Mouse (Mus musculus): ENCODE data around the gene Usp37. TPM values are rescaled to one million over a fixed set of nuclear protein-coding genes. Genes with fewer than 3 reads are reported as not detected.
A peak's percentile ranks its signal among the peaks of the same experiment; 100 is the strongest.

The Usp37 gene
- total RNA-seq (2014; rRNA removed), result 5.3 and 8.8 TPM in 2 replicates
- 1.0 and 1.4 TPM in 2 replicates for polyA plus RNA-seq (2012; rRNA removed)

- TF ChIP-seq POLR2A (IDR thresholded peaks at IDR 0.05; ENCODE audit: extremely low read depth, insufficient read depth, low read length), result no peak
- TF ChIP-seq CTCF (IDR thresholded peaks at IDR 0.05; ENCODE audit: low read depth, low read length), result no peak
These were observed at the start of gene Usp37 for GRCm38 (mm10) chr1:74544184-74544583. Usp37 (minus strand) TSS chr1:74544284.

GRCm38 (mm10) chr1:74587773-74588445 is 43.8 kb upstream of the Usp37 start, which contains the start of the genes Zfp142 and Bcs1l:
Zfp142 (minus strand) TSS chr1:74588246.
Bcs1l (plus strand) TSS chr1:74588289.
- TF ChIP-seq CTCF (IDR thresholded peaks at IDR 0.05; ENCODE audit: low read depth, low read length) (no peak), POLR2A (IDR thresholded peaks at IDR 0.05; ENCODE audit: extremely low read depth, insufficient read depth, low read length) (0 out of 2 replicates have a peak, but pooled peaks have one; percentile 24)
- H3K4me1 ChIP-seq (ENCODE audit: control insufficient read depth, insufficient read depth, low read length), result peaks cover 5% of the 10 kb centered on the region
- H3K79me2 ChIP-seq (ENCODE audit: control insufficient read depth, insufficient read depth, low read length), result no peaks in the 10 kb centered on the region; the same call in 1 of the 2 replicates
- DNase-seq (ENCODE audit: extremely low read depth, low read depth, low spot score), result peak; percentile 96
- peak within 1 kb of the TSS; percentile 82 for H3K9ac ChIP-seq (ENCODE audit: low read depth, low read length)
- under 1% methylated on average over 48 of the region's 48 CpGs for WGBS
- no peaks in the 10 kb centered on the region for H3K27me3 ChIP-seq (ENCODE audit: control insufficient read depth, insufficient read depth, low read length)
- H3K27ac ChIP-seq (replicated peaks; ENCODE audit: insufficient read depth, low read depth, low read length), result peak within 1 kb of the TSS; percentile 60
- H3K4me3 ChIP-seq (ENCODE audit: insufficient read depth, low read depth, low read length), result peak within 1 kb of the TSS; percentile 85
- peaks cover 10% of the 10 kb centered on the region for H3K36me3 ChIP-seq (ENCODE audit: control insufficient read depth, insufficient read depth, low read length)

More at GRCm38 (mm10) chr1:74544184-74544583, at the start of gene Usp37:
- WGBS, result 88% methylated on average over 4 of the region's 4 CpGs
- no peak for DNase-seq (ENCODE audit: extremely low read depth, low read depth, low spot score)
- Histone ChIP-seq H3K27me3 (ENCODE audit: control insufficient read depth, insufficient read depth, low read length) (no peaks in the 10 kb centered on the region), H3K79me2 (ENCODE audit: control insufficient read depth, insufficient read depth, low read length) (no peaks in the 10 kb centered on the region), H3K4me3 (ENCODE audit: insufficient read depth, low read depth, low read length) (no peak within 1 kb of the TSS), H3K36me3 (ENCODE audit: control insufficient read depth, insufficient read depth, low read length) (no peaks in the 10 kb centered on the region), H3K4me1 (ENCODE audit: control insufficient read depth, insufficient read depth, low read length) (no peaks in the 10 kb centered on the region), H3K27ac (replicated peaks; ENCODE audit: insufficient read depth, low read depth, low read length) (no peak within 1 kb of the TSS), H3K9ac (ENCODE audit: low read depth, low read length) (no peak within 1 kb of the TSS)

- Histone ChIP-seq H3K27me3 (ENCODE audit: control insufficient read depth, insufficient read depth, low read length) (no peaks in the 10 kb centered on the region), H3K4me3 (ENCODE audit: insufficient read depth, low read depth, low read length) (peak overlapping the region; percentile 77), H3K27ac (replicated peaks; ENCODE audit: insufficient read depth, low read depth, low read length) (peak overlapping the region; percentile 46), H3K9ac (ENCODE audit: low read depth, low read length) (peak overlapping the region; percentile 57), H3K36me3 (ENCODE audit: control insufficient read depth, insufficient read depth, low read length) (peaks cover 13% of the 10 kb centered on the region), H3K4me1 (ENCODE audit: control insufficient read depth, insufficient read depth, low read length) (peaks cover 5% of the 10 kb centered on the region), H3K79me2 (ENCODE audit: control insufficient read depth, insufficient read depth, low read length) (no peaks in the 10 kb centered on the region; the same call in 1 of the 2 replicates)
- whole genome bisulfite sequencing, result under 1% methylated on average over 24 of the region's 24 CpGs
- TF ChIP-seq CTCF (IDR thresholded peaks at IDR 0.05; ENCODE audit: low read depth, low read length), result no peak
- no peak for TF ChIP-seq POLR2A (IDR thresholded peaks at IDR 0.05; ENCODE audit: extremely low read depth, insufficient read depth, low read length)
- no peak for DNase-seq (ENCODE audit: extremely low read depth, low read depth, low spot score)
These were observed 43.2 kb upstream of the Usp37 start for GRCm38 (mm10) chr1:74587233-74587772.

- WGBS, result 95% methylated on average over 3 of the region's 3 CpGs
- no peak overlapping the region for H3K9ac ChIP-seq (ENCODE audit: low read depth, low read length)
- peaks cover 15% of the 10 kb centered on the region for H3K36me3 ChIP-seq (ENCODE audit: control insufficient read depth, insufficient read depth, low read length)
- no peak for TF ChIP-seq CTCF (IDR thresholded peaks at IDR 0.05; ENCODE audit: low read depth, low read length)
- no peak for TF ChIP-seq POLR2A (IDR thresholded peaks at IDR 0.05; ENCODE audit: extremely low read depth, insufficient read depth, low read length)
- no peak overlapping the region for H3K4me3 ChIP-seq (ENCODE audit: insufficient read depth, low read depth, low read length)
- no peaks in the 10 kb centered on the region for H3K27me3 ChIP-seq (ENCODE audit: control insufficient read depth, insufficient read depth, low read length)
- no peak overlapping the region for H3K27ac ChIP-seq (replicated peaks; ENCODE audit: insufficient read depth, low read depth, low read length)
- no peak for DNase-seq (ENCODE audit: extremely low read depth, low read depth, low spot score)
- H3K79me2 ChIP-seq (ENCODE audit: control insufficient read depth, insufficient read depth, low read length), result no peaks in the 10 kb centered on the region; the same call in 1 of the 2 replicates
- peaks cover 5% of the 10 kb centered on the region for H3K4me1 ChIP-seq (ENCODE audit: control insufficient read depth, insufficient read depth, low read length)
These were observed 40.7 kb upstream of the Usp37 start for GRCm38 (mm10) chr1:74584616-74585398.

GRCm38 (mm10) chr1:74582621-74583020 is 38.5 kb upstream of the Usp37 start:
- Histone ChIP-seq H3K4me3 (ENCODE audit: insufficient read depth, low read depth, low read length) (no peak overlapping the region), H3K4me1 (ENCODE audit: control insufficient read depth, insufficient read depth, low read length) (no peaks in the 10 kb centered on the region)
- no peak for TF ChIP-seq POLR2A (IDR thresholded peaks at IDR 0.05; ENCODE audit: extremely low read depth, insufficient read depth, low read length)

More at GRCm38 (mm10) chr1:74582621-74583020, 38.5 kb upstream of the Usp37 start:
- no peaks in the 10 kb centered on the region; the same call in 1 of the 2 replicates for H3K79me2 ChIP-seq (ENCODE audit: control insufficient read depth, insufficient read depth, low read length)
- no peak overlapping the region for H3K27ac ChIP-seq (replicated peaks; ENCODE audit: insufficient read depth, low read depth, low read length)
- DNase-seq (ENCODE audit: extremely low read depth, low read depth, low spot score), result no peak
- WGBS, result 91% methylated on average over 3 of the region's 3 CpGs
- H3K9ac ChIP-seq (ENCODE audit: low read depth, low read length), result no peak overlapping the region
- no peaks in the 10 kb centered on the region for H3K27me3 ChIP-seq (ENCODE audit: control insufficient read depth, insufficient read depth, low read length)
- H3K36me3 ChIP-seq (ENCODE audit: control insufficient read depth, insufficient read depth, low read length), result peaks cover 24% of the 10 kb centered on the region

All from liver, adult 2 months (tissue).